Mouse (Mus musculus) thymus, postnatal 36 days (tissue): ENCODE measurements around the gene Ano10.

Source experiments
- DNase-seq, 2 experiments: peaks; one replicate each; pipeline ENCODE4 v3.0.0; 2022; ENCODE audit warnings: mixed read lengths in 2 of 2

The Ano10 gene

GRCm38 (mm10) chr9:122244080-122244799 is 50.0 kb downstream of the Ano10 start:
- DNase-seq: peak; percentile 74 to 77

GRCm38 (mm10) chr9:122243297-122243696 is 50.9 kb downstream of the Ano10 start:
- no peak for DNase-seq

- DNase-seq: peak; percentile 42 to 45
These were observed 51.4 kb downstream of the Ano10 start for GRCm38 (mm10) chr9:122242856-122243255.

GRCm38 (mm10) chr9:122241812-122242400 is 52.3 kb downstream of the Ano10 start:
- no peak for DNase-seq

GRCm38 (mm10) chr9:122240629-122241199 is 53.5 kb downstream of the Ano10 start:
- DNase-seq: no peak

GRCm38 (mm10) chr9:122234741-122235140 is 59.5 kb downstream of the Ano10 start:
- no peak for DNase-seq

GRCm38 (mm10) chr9:122233972-122234345 is 60.3 kb downstream of the Ano10 start:
- DNase-seq: no peak

GRCm38 (mm10) chr9:122233316-122233971 is 60.8 kb downstream of the Ano10 start:
- DNase-seq: peak; percentile 42

- peak; percentile 62 to 73 for DNase-seq
These were observed 61.3 kb downstream of the Ano10 start for GRCm38 (mm10) chr9:122232912-122233311.

- no peak for DNase-seq
These were observed 63.5 kb downstream of the Ano10 start for GRCm38 (mm10) chr9:122230701-122231100.

GRCm38 (mm10) chr9:122226419-122226818 is 67.8 kb downstream of the Ano10 start:
- DNase-seq: no peak

- no peak for DNase-seq
These were observed 68.9 kb downstream of the Ano10 start for GRCm38 (mm10) chr9:122225309-122225708.

- peak in 1 of 2 experiments; percentile 31 for DNase-seq
These were observed 71.2 kb downstream of the Ano10 start for GRCm38 (mm10) chr9:122223005-122223404.

- DNase-seq: no peak
These were observed 74.3 kb downstream of the Ano10 start for GRCm38 (mm10) chr9:122219934-122220333.

GRCm38 (mm10) chr9:122216945-122217529 is 77.2 kb downstream of the Ano10 start:
- no peak for DNase-seq

GRCm38 (mm10) chr9:122215118-122215517 is 79.1 kb downstream of the Ano10 start:
- DNase-seq: no peak

GRCm38 (mm10) chr9:122208311-122208710 is 85.9 kb downstream of the Ano10 start:
- no peak for DNase-seq

GRCm38 (mm10) chr9:122205543-122206200 is 88.6 kb downstream of the Ano10 start:
- no peak for DNase-seq

GRCm38 (mm10) chr9:122204508-122204907 is 89.7 kb downstream of the Ano10 start:
- peak; percentile 52 to 54 for DNase-seq

- DNase-seq: peak; percentile 70
These were observed 95.0 kb downstream of the Ano10 start for GRCm38 (mm10) chr9:122199253-122199652.

- no peak for DNase-seq
These were observed 95.6 kb downstream of the Ano10 start for GRCm38 (mm10) chr9:122198621-122199020.

- DNase-seq: no peak
These were observed 97.2 kb downstream of the Ano10 start for GRCm38 (mm10) chr9:122197021-122197420.
